Mouse (Mus musculus): ENCODE data around the gene Dmrt1.
"Not testable (repeated sequence)": the region's sequence is repeated elsewhere in the genome, so short reads cannot be mapped to it uniquely, and the experiment has no call there.

The Dmrt1 gene

GRCm38 (mm10) chr19:25505360-25506196 lies at the start of gene Dmrt1:
TSS of gene Dmrt1 (plus strand) at chr19:25505618.
- peak; percentile 34 for DNase-seq (ENCODE audit: low spot score)

GRCm38 (mm10) chr19:25460760-25461159 lies 44.7 kb upstream of the Dmrt1 start:
- DNase-seq (ENCODE audit: low spot score), result no peak

- peak; percentile 50 for DNase-seq (ENCODE audit: low spot score)
Observed at GRCm38 (mm10) chr19:25461553-25462320, 43.7 kb upstream of the Dmrt1 start.

GRCm38 (mm10) chr19:25475806-25476205 lies 29.6 kb upstream of the Dmrt1 start:
- DNase-seq (ENCODE audit: low spot score), result not testable (repeated sequence)

- no peak for DNase-seq (ENCODE audit: low spot score)
Observed at GRCm38 (mm10) chr19:25479152-25479669, 26.2 kb upstream of the Dmrt1 start.

GRCm38 (mm10) chr19:25480820-25481219 lies 24.6 kb upstream of the Dmrt1 start:
- no peak for DNase-seq (ENCODE audit: low spot score)

GRCm38 (mm10) chr19:25486561-25486960 lies 18.9 kb upstream of the Dmrt1 start:
- no peak for DNase-seq (ENCODE audit: low spot score)

- no peak for DNase-seq (ENCODE audit: low spot score)
Observed at GRCm38 (mm10) chr19:25487350-25487749, 18.1 kb upstream of the Dmrt1 start.

- DNase-seq (ENCODE audit: low spot score), result no peak
Observed at GRCm38 (mm10) chr19:25488546-25488945, 16.9 kb upstream of the Dmrt1 start.

GRCm38 (mm10) chr19:25489546-25489945 lies 15.9 kb upstream of the Dmrt1 start:
- no peak for DNase-seq (ENCODE audit: low spot score)

- DNase-seq (ENCODE audit: low spot score), result no peak
Observed at GRCm38 (mm10) chr19:25497434-25497833, 8.0 kb upstream of the Dmrt1 start.

GRCm38 (mm10) chr19:25504878-25505277 lies 540 bp upstream of the Dmrt1 start:
- no peak for DNase-seq (ENCODE audit: low spot score)

- DNase-seq (ENCODE audit: low spot score), result no peak
Observed at GRCm38 (mm10) chr19:25506616-25507015, 1.2 kb downstream of the Dmrt1 start.

GRCm38 (mm10) chr19:25514986-25515530 lies 9.6 kb downstream of the Dmrt1 start:
- no peak for DNase-seq (ENCODE audit: low spot score)

GRCm38 (mm10) chr19:25524156-25524555 lies 18.7 kb downstream of the Dmrt1 start:
- DNase-seq (ENCODE audit: low spot score), result no peak

GRCm38 (mm10) chr19:25525726-25526125 lies 20.3 kb downstream of the Dmrt1 start:
- no peak for DNase-seq (ENCODE audit: low spot score)

- no peak for DNase-seq (ENCODE audit: low spot score)
Observed at GRCm38 (mm10) chr19:25529673-25530072, 24.3 kb downstream of the Dmrt1 start.

- DNase-seq (ENCODE audit: low spot score), result peak; percentile 84
Observed at GRCm38 (mm10) chr19:25545714-25546340, 40.4 kb downstream of the Dmrt1 start.

- no peak for DNase-seq (ENCODE audit: low spot score)
Observed at GRCm38 (mm10) chr19:25547086-25547643, 41.7 kb downstream of the Dmrt1 start.

- DNase-seq (ENCODE audit: low spot score), result no peak
Observed at GRCm38 (mm10) chr19:25550346-25550745, 44.9 kb downstream of the Dmrt1 start.

GRCm38 (mm10) chr19:25551053-25551452 lies 45.6 kb downstream of the Dmrt1 start:
- DNase-seq (ENCODE audit: low spot score), result no peak

- DNase-seq (ENCODE audit: low spot score), result no peak
Observed at GRCm38 (mm10) chr19:25564430-25564829, 59.0 kb downstream of the Dmrt1 start.

All from retina, embryonic 14.5 days (tissue).